7 mouse cellular contexts compared by ENCODE assay signal in genomic region chr3:142294616-142295286, GRCm38 (mm10).
DNase-seq lines count a peak whose midpoint lies in the region; ATAC-seq and TF ChIP-seq lines count a peak whose summit lies in the region.

No protein-coding gene starts in this region.

- no peak overlapping the region for H3K4me3 ChIP-seq in limb, embryonic 12.5 days (replicated peaks)
- H3K4me3 ChIP-seq in limb, embryonic 10.5 days, result no peak overlapping the region
- H3K4me3 ChIP-seq in embryonic facial prominence, embryonic 14.5 days (ENCODE audit: low read depth, low read length), result no peak overlapping the region
- no peak overlapping the region for H3K4me3 ChIP-seq in intestine, postnatal 0 days (ENCODE audit: low read depth, low read length)

- no peak overlapping the region for H3K4me2 ChIP-seq in limb, embryonic 12.5 days
- H3K4me2 ChIP-seq in embryonic facial prominence, embryonic 14.5 days (ENCODE audit: low read depth, low read length), result no peak overlapping the region
- H3K4me2 ChIP-seq in intestine, postnatal 0 days (replicated peaks; ENCODE audit: low read depth), result no peak overlapping the region

- 28% methylated on average over 7 of the region's 7 CpGs for WGBS in limb, embryonic 12.5 days
- whole genome bisulfite sequencing in limb, embryonic 10.5 days, result 38% methylated on average over 7 of the region's 7 CpGs
- WGBS in embryonic facial prominence, embryonic 14.5 days, result 18% methylated on average over 7 of the region's 7 CpGs
- WGBS in intestine, postnatal 0 days, result 19% methylated on average over 7 of the region's 7 CpGs

- CTCF ChIA-PET in Patski (lab: Charles Lee), result interaction anchor here (0.6 to 3.4 kb wide), 20 partner anchors 9 to 181 kb away, joined by 3 to 38 read pairs (median 5); no protein-coding TSS in a partner anchor

- no peak overlapping the region for H3K9ac ChIP-seq in limb, embryonic 12.5 days (replicated peaks)
- no peak overlapping the region for H3K9ac ChIP-seq in embryonic facial prominence, embryonic 14.5 days (ENCODE audit: low read depth, low read length)
- no peak overlapping the region for H3K9ac ChIP-seq in intestine, postnatal 0 days (ENCODE audit: low read depth, low read length)

- in situ Hi-C loops in Patski (cut with MboI; ENCODE audit: low pct_unique_long_range_greater_than_20kb), result loop anchor here (5.0 kb wide), 1 partner anchor 178 kb away; no protein-coding TSS in a partner anchor

- no peaks in the 10 kb centered on the region for H3K9me3 ChIP-seq in limb, embryonic 12.5 days
- no peaks in the 10 kb centered on the region for H3K9me3 ChIP-seq in limb, embryonic 10.5 days (replicated peaks)
- H3K9me3 ChIP-seq in embryonic facial prominence, embryonic 14.5 days (ENCODE audit: control insufficient read depth, low read length), result no peaks in the 10 kb centered on the region
- no peaks in the 10 kb centered on the region for H3K9me3 ChIP-seq in intestine, postnatal 0 days (ENCODE audit: control insufficient read depth)

- no peaks in the 10 kb centered on the region for H3K4me1 ChIP-seq in limb, embryonic 12.5 days (replicated peaks)
- H3K4me1 ChIP-seq in limb, embryonic 10.5 days, result no peaks in the 10 kb centered on the region
- no peaks in the 10 kb centered on the region for H3K4me1 ChIP-seq in embryonic facial prominence, embryonic 14.5 days (ENCODE audit: control insufficient read depth, insufficient read depth, low read length)
- no peaks in the 10 kb centered on the region for H3K4me1 ChIP-seq in intestine, postnatal 0 days (replicated peaks; ENCODE audit: control insufficient read depth, insufficient read depth, low read length)

- no peak overlapping the region for H3K27ac ChIP-seq in limb, embryonic 12.5 days
- H3K27ac ChIP-seq in limb, embryonic 10.5 days, result no peak overlapping the region
- no peak overlapping the region for H3K27ac ChIP-seq in embryonic facial prominence, embryonic 14.5 days (replicated peaks; ENCODE audit: low read depth, low read length)
- no peak overlapping the region for H3K27ac ChIP-seq in intestine, postnatal 0 days (ENCODE audit: low read depth, low read length)

- TF ChIP-seq CTCF in Patski (IDR thresholded peaks at IDR 0.05), result peak; percentile 53
- TF ChIP-seq CTCF in intestine, postnatal 0 days (IDR thresholded peaks at IDR 0.05; ENCODE audit: low read depth), result peak; percentile 91

- no peaks in the 10 kb centered on the region; the same call in 1 of the 2 replicates for H3K27me3 ChIP-seq in limb, embryonic 12.5 days
- no peaks in the 10 kb centered on the region for H3K27me3 ChIP-seq in limb, embryonic 10.5 days (ENCODE audit: low read depth, poor library complexity, severe bottlenecking)
- no peaks in the 10 kb centered on the region for H3K27me3 ChIP-seq in Patski
- H3K27me3 ChIP-seq in embryonic facial prominence, embryonic 14.5 days (replicated peaks; ENCODE audit: control insufficient read depth, insufficient read depth, low read length), result no peaks in the 10 kb centered on the region
- no peaks in the 10 kb centered on the region for H3K27me3 ChIP-seq in intestine, postnatal 0 days (replicated peaks; ENCODE audit: control insufficient read depth, insufficient read depth, low read length)

- ATAC-seq in limb, embryonic 12.5 days (ENCODE audit: insufficient number of reproducible peaks, insufficient read depth, low FRiP score, low TSS enrichment, low read depth), result peak; percentile 47; the same call in 1 of the 2 replicates
- peak; percentile 63 for ATAC-seq in Patski
- ATAC-seq in embryonic facial prominence, embryonic 14.5 days (ENCODE audit: low read depth), result peak; percentile 85
- peak; percentile 53 for ATAC-seq in intestine, postnatal 0 days
- ATAC-seq in megakaryocyte, adult 5-6 weeks (ENCODE audit: poor library complexity, severe bottlenecking), result peak; percentile 97

- POLR2A ChIA-PET in Patski (lab: Charles Lee), result interaction anchor here (0.6 to 0.7 kb wide), 2 partner anchors 9 to 100 kb away, joined by 3 read pairs; no protein-coding TSS in a partner anchor

- no peak for DNase-seq in limb, embryonic 10.5 days (ENCODE audit: low spot score)
- peak; percentile 59 for DNase-seq in Patski (ENCODE audit: low read depth, low spot score)
- peak; percentile 84 for DNase-seq in embryonic facial prominence, embryonic 14.5 days (ENCODE audit: low spot score)
- peak; percentile 14 for DNase-seq in thymus, postnatal 25 days

- no peaks in the 10 kb centered on the region for H3K36me3 ChIP-seq in limb, embryonic 12.5 days
- no peaks in the 10 kb centered on the region for H3K36me3 ChIP-seq in limb, embryonic 10.5 days
- no peaks in the 10 kb centered on the region for H3K36me3 ChIP-seq in embryonic facial prominence, embryonic 14.5 days (ENCODE audit: control insufficient read depth, insufficient read depth, low read length)
- H3K36me3 ChIP-seq in intestine, postnatal 0 days (ENCODE audit: control insufficient read depth, insufficient read depth), result peaks cover 6% of the 10 kb centered on the region; the same call in 1 of the 2 replicates

Comparison
In these comparisons a context has a peak if more than half of its experiments do, and no peak if none do; other contexts are left out.
1. ATAC-seq: peak in every context shown above with its lines; median percentile 97 in megakaryocyte, adult 5-6 weeks; 85 in embryonic facial prominence, embryonic 14.5 days; 63 in Patski; 53 in intestine, postnatal 0 days; 47 in limb, embryonic 12.5 days.